Mouse (Mus musculus): ENCODE measurements at regions not wholly inside any gene's neighbourhood (a gene's known extent, or its start where the extent isn't known, plus 50 kb on each side); places are given as distances from the start of the nearest gene placed in this dataset.

GRCm38 (mm10) chr2:160085999-160086398, 248.0 kb downstream of the Gm826 start:
- no peaks in the 10 kb centered on the region for H3K79me2 ChIP-seq (replicated peaks; ENCODE audit: control insufficient read depth, extremely low read depth, insufficient read depth, poor library complexity, severe bottlenecking)
- H3K4me2 ChIP-seq (ENCODE audit: insufficient read depth, low read depth, poor library complexity, severe bottlenecking) = no peak overlapping the region
- no peaks in the 10 kb centered on the region for H3K9me3 ChIP-seq (replicated peaks; ENCODE audit: low read length)
- no peaks in the 10 kb centered on the region for H3K36me3 ChIP-seq (replicated peaks in 1 of 2; ENCODE audit: control insufficient read depth in 1 of 2, insufficient read depth in 1 of 2, low read length in 1 of 2)
- H3K4me3 ChIP-seq (replicated peaks in 1 of 3; ENCODE audit: low read depth in 2 of 3, low read length in 2 of 3, poor library complexity in 1 of 3) = no peak overlapping the region
- no peak for TF ChIP-seq MAFK (IDR thresholded peaks at IDR 0.05; ENCODE audit: insufficient replicate concordance, low read length)
- TF ChIP-seq RCOR1 (conservative IDR thresholded peaks at IDR 0.05; ENCODE audit: low read depth, low read length) = no peak
- TF ChIP-seq HCFC1 (IDR thresholded peaks at IDR 0.05; ENCODE audit: low read depth, low read length) = no peak
- no peak for TF ChIP-seq CHD1 (IDR thresholded peaks at IDR 0.05; ENCODE audit: low read depth, low read length)
- no peak for TF ChIP-seq ELF1 (IDR thresholded peaks at IDR 0.05; ENCODE audit: low read depth, low read length)
- TF ChIP-seq E2F4 (IDR thresholded peaks at IDR 0.05; ENCODE audit: insufficient replicate concordance, low read depth, low read length) = no peak
- TF ChIP-seq NELFE (IDR thresholded peaks at IDR 0.05; ENCODE audit: low read depth, low read length) = no peak
- in situ Hi-C loops (cut with MboI; ENCODE audit: low pct_ligation_motif_present, low pct_unique_long_range_greater_than_20kb, low sequenced_read_pairs) = no loop called here
- dilution Hi-C loops (cut with MboI; ENCODE audit: extremely low pct_ligation_motif_present, extremely low pct_unique_long_range_greater_than_20kb, low sequenced_read_pairs) = no loop called here
- no peak overlapping the region for H3K27ac ChIP-seq (ENCODE audit: insufficient read depth, low read depth)
- no peak for DNase-seq (ENCODE audit: extremely low read depth)
- no peaks in the 10 kb centered on the region for H3K4me1 ChIP-seq (ENCODE audit: control insufficient read depth in 1 of 2, insufficient read depth in 2 of 2)
- H3K27me3 ChIP-seq (replicated peaks) = peaks cover 27% of the 10 kb centered on the region
- H3K9ac ChIP-seq (ENCODE audit: insufficient read depth, low read depth) = no peak overlapping the region

DNA sequence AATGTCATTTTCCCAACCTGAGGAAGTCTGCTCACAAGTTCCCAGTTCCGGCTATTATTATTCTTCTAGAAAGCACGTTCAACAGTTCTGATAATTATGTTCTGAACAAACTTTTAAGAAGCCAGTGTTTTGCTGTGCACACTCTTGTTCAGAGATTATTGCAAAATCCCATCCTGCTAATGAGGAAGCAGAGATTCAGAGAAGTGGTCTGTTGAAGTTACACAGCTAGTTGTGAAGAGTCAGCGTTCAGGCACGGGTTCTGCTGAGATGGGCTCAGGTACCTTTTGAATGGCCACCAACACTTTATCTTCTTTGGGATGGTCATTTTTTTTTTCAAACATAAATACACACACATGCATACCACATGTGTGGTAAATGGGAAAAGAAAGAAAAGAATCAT, 250.3 kb downstream of the Gm826 start:
- H3K27me3 ChIP-seq (replicated peaks) = peaks cover 25% of the 10 kb centered on the region
- no peak for TF ChIP-seq MXI1 (IDR thresholded peaks at IDR 0.05; ENCODE audit: low read depth, low read length)
- no peak for TF ChIP-seq BHLHE40 (IDR thresholded peaks at IDR 0.05; ENCODE audit: low read depth, low read length)
- no peak for TF ChIP-seq ZNF384 (IDR thresholded peaks at IDR 0.05; ENCODE audit: low read depth, low read length)
- TF ChIP-seq KAT2A (IDR thresholded peaks at IDR 0.05; ENCODE audit: insufficient replicate concordance, low read length) = no peak
- TF ChIP-seq ZKSCAN1 (IDR thresholded peaks at IDR 0.05; ENCODE audit: borderline replicate concordance, low read depth, low read length) = no peak
- no peak for TF ChIP-seq USF2 (conservative IDR thresholded peaks at IDR 0.05; ENCODE audit: low read depth, low read length)
- no peak for TF ChIP-seq PAX5 (IDR thresholded peaks at IDR 0.05; ENCODE audit: low read length)
- no peak for TF ChIP-seq USF1 (IDR thresholded peaks at IDR 0.05; ENCODE audit: low read depth, low read length)
- no peak for TF ChIP-seq MYC (IDR thresholded peaks at IDR 0.05; ENCODE audit: low read depth, low read length)
- in situ Hi-C loops (cut with MboI; ENCODE audit: low pct_ligation_motif_present, low pct_unique_long_range_greater_than_20kb, low sequenced_read_pairs) (no loop called here), dilution Hi-C loops (cut with MboI; ENCODE audit: extremely low pct_ligation_motif_present, extremely low pct_unique_long_range_greater_than_20kb, low sequenced_read_pairs) (no loop called here)
- H3K36me3 ChIP-seq (replicated peaks in 1 of 2; ENCODE audit: control insufficient read depth in 1 of 2, insufficient read depth in 1 of 2, low read length in 1 of 2) = no peaks in the 10 kb centered on the region
- no peak for DNase-seq (ENCODE audit: extremely low read depth)
- no peak overlapping the region for H3K4me2 ChIP-seq (ENCODE audit: insufficient read depth, low read depth, poor library complexity, severe bottlenecking)
- H3K79me2 ChIP-seq (replicated peaks; ENCODE audit: control insufficient read depth, extremely low read depth, insufficient read depth, poor library complexity, severe bottlenecking) = no peaks in the 10 kb centered on the region
- H3K9ac ChIP-seq (ENCODE audit: insufficient read depth, low read depth) = no peak overlapping the region
- H3K9me3 ChIP-seq (replicated peaks; ENCODE audit: low read length) = no peaks in the 10 kb centered on the region
- no peak overlapping the region for H3K4me3 ChIP-seq (replicated peaks in 1 of 3; ENCODE audit: low read depth in 2 of 3, low read length in 2 of 3, poor library complexity in 1 of 3)
- H3K27ac ChIP-seq (ENCODE audit: insufficient read depth, low read depth) = no peak overlapping the region
- H3K4me1 ChIP-seq (ENCODE audit: control insufficient read depth in 1 of 2, insufficient read depth in 2 of 2) = no peaks in the 10 kb centered on the region
